Mouse (Mus musculus): Measurements from ENCODE around the gene Tnfrsf19.

DNA sequence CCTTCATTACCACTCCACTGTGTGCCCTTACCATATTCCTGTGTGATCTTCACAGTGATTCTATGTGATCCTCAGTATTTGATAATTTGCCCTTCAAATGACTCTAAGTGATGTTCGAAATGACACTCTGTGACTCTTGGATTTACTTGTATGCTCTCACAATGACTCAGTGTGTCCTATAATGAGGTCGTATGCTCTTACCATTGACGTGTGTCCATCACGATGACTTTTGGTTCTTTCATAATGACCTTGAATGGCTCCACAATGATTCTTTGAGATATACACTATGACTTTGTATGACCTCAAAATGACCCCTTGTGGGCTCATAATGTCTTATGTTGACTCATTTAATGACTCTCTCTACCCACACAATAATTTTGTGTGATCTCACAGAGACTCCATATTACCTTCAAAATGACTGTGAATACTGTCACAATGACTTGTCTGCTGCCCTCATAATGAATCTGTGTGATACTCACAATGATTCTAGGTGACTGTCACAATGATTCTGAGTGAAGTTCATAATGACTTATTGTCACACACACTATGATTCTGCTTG is 108.7 kb downstream of the Tnfrsf19 start:
- no peak for TF ChIP-seq CTCF (IDR thresholded peaks at IDR 0.05; ENCODE audit: control insufficient read depth, insufficient read depth, insufficient replicate concordance, low read depth, low read length)
- no peak for TF ChIP-seq POLR2A (IDR thresholded peaks at IDR 0.05; ENCODE audit: control insufficient read depth, low read depth, low read length)
